Mouse (Mus musculus) macrophage (primary cell): ENCODE measurements at regions not wholly inside any gene's neighbourhood (a gene's known extent, or its start where the extent isn't known, plus 50 kb on each side); places are given as distances from the start of the nearest gene placed in this dataset.

Experiments
- H3K27ac ChIP-seq: fragments of 350-480 bp; formaldehyde crosslinking; 2 replicates; pipeline ENCODE4 v1.9.0; 2021
- H3K36me3 ChIP-seq: fragments of 350-480 bp; formaldehyde crosslinking; 2 replicates; pipeline ENCODE4 v1.9.0; 2021; ENCODE audit errors: inconsistent target
- H3K4me3 ChIP-seq: fragments of 350-480 bp; formaldehyde crosslinking; 2 replicates; pipeline ENCODE4 v1.9.0; 2021; ENCODE audit errors: inconsistent target
- H3K79me2 ChIP-seq: fragments of 350-480 bp; formaldehyde crosslinking; 2 replicates; pipeline ENCODE4 v1.9.0; 2021; ENCODE audit errors: inconsistent target
- WGBS: methylation state at CpG from one replicate; pipeline ENCODE4 v1.1.7; 2026; ENCODE audit warnings: inconsistent platforms; ENCODE audit not compliant: missing documents; 5-methylcytosine and 5-hydroxymethylcytosine counted together

DNA sequence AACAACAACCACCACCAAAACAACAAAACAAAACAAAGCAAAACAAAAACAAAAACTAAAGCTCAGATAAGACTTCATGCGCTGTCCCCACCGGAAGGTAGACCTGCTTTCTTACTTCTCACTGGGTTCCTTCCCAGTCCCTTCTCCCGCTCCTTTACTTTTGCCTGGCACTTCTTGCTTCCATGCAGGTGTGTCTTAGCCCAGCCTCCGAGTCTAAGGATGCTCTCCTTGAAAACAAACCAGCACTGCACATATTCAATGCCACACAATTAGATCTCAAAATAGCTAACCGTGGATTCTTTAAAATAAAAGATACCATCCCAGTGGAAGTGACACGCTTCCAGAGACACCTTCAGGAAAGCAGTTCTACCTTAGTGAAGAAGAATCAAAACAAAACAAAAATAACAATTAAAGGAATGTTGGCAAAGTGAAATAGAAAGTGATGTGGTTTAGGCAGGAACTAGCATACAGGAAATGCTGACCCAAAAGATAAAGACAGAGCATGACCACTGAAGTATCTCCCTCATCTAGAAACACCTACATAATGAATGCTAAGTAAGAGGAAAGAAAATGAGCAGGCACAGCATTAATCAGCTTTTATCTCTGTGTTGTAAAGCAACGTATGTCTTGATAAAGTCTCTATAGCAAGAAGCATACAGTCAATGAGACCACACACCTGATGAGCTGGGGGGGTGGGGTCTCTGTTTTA lies 358.5 kb upstream of the Id2 start:
- no peaks in the 10 kb centered on the region for H3K36me3 ChIP-seq
- H3K79me2 ChIP-seq, result no peaks in the 10 kb centered on the region
- H3K4me3 ChIP-seq, result no peak overlapping the region
- H3K27ac ChIP-seq, result no peak overlapping the region
- 79% methylated on average over 7 of the region's 7 CpGs for WGBS

DNA sequence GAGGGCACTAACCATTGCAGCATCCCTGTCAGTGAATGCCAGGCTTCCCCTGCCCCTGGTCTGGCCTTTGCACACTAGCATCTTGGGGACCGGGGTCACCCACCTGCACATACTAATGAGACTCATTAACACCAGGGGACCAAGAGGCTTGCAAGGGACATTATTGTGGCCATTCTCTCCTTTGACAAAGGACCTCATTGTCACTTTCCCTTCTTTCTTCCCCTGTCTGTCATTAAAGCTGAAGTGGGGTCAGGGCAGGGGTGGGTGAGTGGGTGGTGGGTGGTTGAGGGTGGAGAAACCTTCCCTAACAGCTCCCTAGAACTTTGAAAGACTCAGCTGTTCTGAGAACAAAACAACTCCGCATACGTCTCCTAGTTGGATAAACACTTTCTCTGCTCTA lies 356.4 kb upstream of the Id2 start:
- Histone ChIP-seq H3K79me2 (no peaks in the 10 kb centered on the region), H3K27ac (no peak overlapping the region), H3K36me3 (no peaks in the 10 kb centered on the region), H3K4me3 (no peak overlapping the region)
- WGBS, result 96% methylated on average over 3 of the region's 3 CpGs

DNA sequence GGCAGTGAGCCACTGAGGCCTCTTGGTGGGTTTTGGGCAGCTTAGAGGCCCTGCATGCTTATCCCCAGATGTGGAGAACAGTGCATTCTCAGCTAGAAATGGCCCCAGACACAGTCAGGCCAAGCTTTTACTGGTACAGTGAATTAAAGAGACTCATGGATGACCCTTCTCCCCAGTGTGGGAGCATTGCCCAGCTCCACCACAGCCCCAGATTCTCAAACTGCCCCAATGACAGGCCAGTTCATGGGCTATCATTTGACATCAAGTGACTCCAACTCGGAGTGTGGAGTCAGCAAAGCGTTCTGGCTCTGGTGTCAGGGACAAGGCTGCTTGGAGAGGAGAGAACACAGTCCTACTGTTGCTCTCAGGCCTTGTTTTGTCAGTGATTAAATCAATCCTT lies 354.2 kb upstream of the Id2 start:
- Histone ChIP-seq H3K27ac (no peak overlapping the region), H3K79me2 (no peaks in the 10 kb centered on the region), H3K36me3 (no peaks in the 10 kb centered on the region), H3K4me3 (no peak overlapping the region)
- WGBS, result 97% methylated on average over 2 of the region's 2 CpGs

DNA sequence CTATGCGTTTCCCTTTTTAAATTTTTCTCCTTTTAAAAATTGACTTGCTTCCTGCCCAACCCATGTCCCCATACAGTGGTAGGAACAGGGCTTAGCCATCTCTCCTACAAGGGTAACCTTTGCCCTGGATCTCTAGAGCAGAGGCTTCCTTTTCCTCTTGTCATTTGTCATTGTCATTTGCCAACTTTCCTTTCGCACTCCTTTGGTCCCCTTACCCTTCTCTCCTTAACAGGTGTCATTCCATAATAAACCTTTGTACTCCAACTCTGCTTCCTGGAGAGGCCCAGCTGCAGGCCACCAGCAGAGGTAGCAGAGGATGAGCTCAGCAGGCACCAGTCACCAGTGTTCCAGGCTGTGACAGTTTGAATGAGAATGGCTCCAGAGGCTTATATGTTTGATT lies 347.4 kb upstream of the Id2 start:
- Histone ChIP-seq H3K4me3 (no peak overlapping the region), H3K79me2 (no peaks in the 10 kb centered on the region), H3K27ac (no peak overlapping the region), H3K36me3 (no peaks in the 10 kb centered on the region)
- 95% methylated on average over 2 of the region's 2 CpGs for WGBS

GRCm38 (mm10) chr12:25439029-25439551 lies 342.1 kb upstream of the Id2 start:
- Histone ChIP-seq H3K36me3 (no peaks in the 10 kb centered on the region), H3K27ac (no peak overlapping the region), H3K4me3 (no peak overlapping the region), H3K79me2 (no peaks in the 10 kb centered on the region)
- WGBS, result 83% methylated on average over 7 of the region's 7 CpGs

- Histone ChIP-seq H3K79me2 (no peaks in the 10 kb centered on the region), H3K4me3 (no peak overlapping the region), H3K27ac (no peak overlapping the region), H3K36me3 (no peaks in the 10 kb centered on the region)
- WGBS, result 14% methylated on average over 8 of the region's 8 CpGs
These were observed 341.5 kb upstream of the Id2 start for GRCm38 (mm10) chr12:25438217-25439028.

DNA sequence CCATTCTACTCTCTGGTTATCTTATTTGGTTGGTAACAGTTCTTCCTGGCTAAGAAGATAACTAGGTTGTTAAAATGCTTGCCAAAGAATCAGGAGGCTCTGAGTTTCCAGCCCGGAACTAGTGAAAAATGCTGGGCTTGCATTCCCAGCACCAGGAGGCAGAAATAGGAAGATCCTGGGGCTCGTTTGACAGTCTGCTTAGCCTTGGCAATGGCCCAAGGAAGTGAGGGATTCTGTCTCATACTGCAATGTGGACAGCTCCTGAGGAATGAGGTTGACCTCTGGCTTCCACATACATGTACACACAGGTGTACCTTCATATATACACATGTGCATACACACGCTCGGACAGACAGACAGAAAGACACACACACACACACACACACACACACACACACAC lies 340.6 kb upstream of the Id2 start:
- no peak overlapping the region for H3K27ac ChIP-seq

GRCm38 (mm10) chr12:25436220-25436911 lies 339.4 kb upstream of the Id2 start:
- H3K36me3 ChIP-seq, result no peaks in the 10 kb centered on the region
- no peak overlapping the region for H3K27ac ChIP-seq
- 92% methylated on average over 6 of the region's 6 CpGs for WGBS
- no peak overlapping the region for H3K4me3 ChIP-seq
- H3K79me2 ChIP-seq, result no peaks in the 10 kb centered on the region

More for the DNA sequence above, 340.6 kb upstream of the Id2 start:
- 95% methylated on average over 4 of the region's 4 CpGs for WGBS
- Histone ChIP-seq H3K4me3 (no peak overlapping the region), H3K79me2 (no peaks in the 10 kb centered on the region), H3K36me3 (no peaks in the 10 kb centered on the region)

GRCm38 (mm10) chr12:25432796-25433195 lies 335.9 kb upstream of the Id2 start:
- WGBS, result 95% methylated on average over 6 of the region's 6 CpGs
- H3K79me2 ChIP-seq, result no peaks in the 10 kb centered on the region
- no peaks in the 10 kb centered on the region for H3K36me3 ChIP-seq
- no peak overlapping the region for H3K27ac ChIP-seq
- no peak overlapping the region for H3K4me3 ChIP-seq

- Histone ChIP-seq H3K4me3 (no peak overlapping the region), H3K27ac (no peak overlapping the region), H3K79me2 (no peaks in the 10 kb centered on the region), H3K36me3 (no peaks in the 10 kb centered on the region)
- 38% methylated on average over 4 of the region's 4 CpGs for WGBS
These were observed 334.0 kb upstream of the Id2 start for GRCm38 (mm10) chr12:25430911-25431310.

GRCm38 (mm10) chr12:25427911-25428642 lies 331.1 kb upstream of the Id2 start:
- WGBS, result 91% methylated on average over 9 of the region's 11 CpGs
- Histone ChIP-seq H3K27ac (no peak overlapping the region), H3K4me3 (no peak overlapping the region), H3K36me3 (no peaks in the 10 kb centered on the region), H3K79me2 (no peaks in the 10 kb centered on the region)

DNA sequence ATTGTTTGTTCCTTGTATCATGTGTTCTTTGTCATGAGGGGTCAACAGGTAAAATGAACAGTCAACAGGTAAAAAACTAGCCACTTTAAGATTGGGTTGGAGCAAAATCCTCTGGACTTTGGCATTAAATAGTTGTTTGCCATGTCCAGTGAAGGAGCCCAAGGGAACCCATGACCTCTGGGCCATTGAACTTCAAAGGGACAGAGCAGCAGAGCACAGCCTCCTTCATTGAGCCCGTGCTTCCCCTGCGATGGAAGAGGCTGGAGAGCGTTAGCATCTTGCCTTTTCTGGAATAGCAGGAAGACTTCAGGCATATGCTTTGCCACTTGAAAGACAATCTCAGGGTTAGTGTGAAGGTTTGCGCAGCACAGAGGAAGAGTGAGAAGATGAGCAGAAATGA lies 320.4 kb upstream of the Id2 start:
- 90% methylated on average over 4 of the region's 4 CpGs for WGBS
- no peak overlapping the region for H3K4me3 ChIP-seq
- no peaks in the 10 kb centered on the region for H3K36me3 ChIP-seq
- no peak overlapping the region for H3K27ac ChIP-seq
- H3K79me2 ChIP-seq, result no peaks in the 10 kb centered on the region

- no peaks in the 10 kb centered on the region for H3K79me2 ChIP-seq
These were observed 319.6 kb upstream of the Id2 start for GRCm38 (mm10) chr12:25416571-25416970.

GRCm38 (mm10) chr12:25415641-25416040 lies 318.7 kb upstream of the Id2 start:
- Histone ChIP-seq H3K79me2 (no peaks in the 10 kb centered on the region), H3K36me3 (no peaks in the 10 kb centered on the region), H3K4me3 (no peak overlapping the region), H3K27ac (no peak overlapping the region)
- 72% methylated on average over 3 of the region's 3 CpGs for WGBS

More at GRCm38 (mm10) chr12:25416571-25416970, 319.6 kb upstream of the Id2 start:
- no peaks in the 10 kb centered on the region for H3K36me3 ChIP-seq
- 94% methylated on average over 3 of the region's 3 CpGs for WGBS
- no peak overlapping the region for H3K4me3 ChIP-seq
- H3K27ac ChIP-seq, result no peak overlapping the region
